Mouse (Mus musculus) frontal cortex, adult 2 months (tissue): ENCODE measurements around the gene Cdh12. TPM values are rescaled to one million over a fixed set of nuclear protein-coding genes. Genes with fewer than 3 reads are reported as not detected.

Experiments used
- polyA plus RNA-seq: library from polyadenylated mRNA; depleted of rRNA; stranded (reverse); fragments of >200 nt; gene quantifications from 2 replicates; pipeline ENCODE4 v1.2.3, GENCODE M21; 2012; rRNA removed

The Cdh12 gene
- polyA plus RNA-seq, 1 experiment: 4.7 TPM

Other genes starting within 250 kb of the Cdh12 start
- gene Acot10, start 217.5 kb downstream of the Cdh12 start, polyA plus RNA-seq: 0.12 TPM in 1 of 2 replicates, not detected in the other